Mouse (Mus musculus) heart, adult 2 months (tissue): ENCODE measurements around the gene Dnah10.

Source experiments
- CTCF ChIP-seq: fragments of 200-600 bp; IDR thresholded peaks from 2 replicates; pipeline ENCODE4 v1.8.1; 2022; ENCODE audit warnings: antibody characterized with exemption, mild to moderate bottlenecking, moderate library complexity
- EP300 ChIP-seq: fragments of 200-500 bp; IDR thresholded peaks from 2 replicates; pipeline ENCODE4 v1.6.1; 2011; ENCODE audit warnings: low read depth, low read length, control low read depth; ENCODE audit not compliant: insufficient read depth
- POLR2A ChIP-seq: fragments of 200-500 bp; IDR thresholded peaks from 2 replicates; pipeline ENCODE4 v1.6.1; 2011; ENCODE audit warnings: mild to moderate bottlenecking, low read depth, low read length, control low read depth; ENCODE audit not compliant: insufficient read depth

- TF ChIP-seq POLR2A (no peak), EP300 (no peak), CTCF (no peak)
Measured at GRCm38 (mm10) chr5:124809708-124810366, 85.0 kb downstream of the Dnah10 start.
